Mouse (Mus musculus) limb, embryonic 14.5 days (tissue): Measurements from ENCODE around the gene Rab11fip3. TPM values are rescaled to one million over a fixed set of nuclear protein-coding genes. Genes with fewer than 3 reads are reported as not detected.

ENCODE experiments used
- ATAC-seq: fragments of 200-750 bp; cut with Nextera tagmentation; 2 replicates; pipeline ENCODE4 v1.8.0; 2017; ENCODE audit warnings: low read depth, moderate number of reproducible peaks, moderate TSS enrichment; ENCODE audit not compliant: low FRiP score
- DNase-seq: peaks from one replicate; pipeline ENCODE4 v3.0.0-alpha.2; 2015; ENCODE audit warnings: low spot score
- H3K27ac ChIP-seq: fragments of 300-500 bp; sonication (generic); replicated peaks from 2 replicates; pipeline ENCODE4 v1.5.1; 2014; ENCODE audit warnings: low read depth, mild to moderate bottlenecking, low read length, moderate library complexity, mixed read lengths
- H3K27me3 ChIP-seq: fragments of 300-500 bp; sonication (generic); 2 replicates; pipeline ENCODE4 v1.6.1; 2014; ENCODE audit warnings: low read length, mixed read lengths; ENCODE audit not compliant: control insufficient read depth, insufficient read depth
- H3K36me3 ChIP-seq: fragments of 300-500 bp; sonication (generic); 2 replicates; pipeline ENCODE4 v1.6.1; 2014; ENCODE audit warnings: mild to moderate bottlenecking, low read length, moderate library complexity, mixed read lengths; ENCODE audit not compliant: control insufficient read depth, insufficient read depth
- H3K4me1 ChIP-seq: fragments of 300-500 bp; sonication (generic); 2 replicates; pipeline ENCODE4 v1.6.1; 2014; ENCODE audit warnings: antibody characterized with exemption, low read length, mixed read lengths; ENCODE audit not compliant: control insufficient read depth, insufficient read depth
- H3K4me2 ChIP-seq: fragments of 300-500 bp; sonication (generic); replicated peaks from 2 replicates; pipeline ENCODE4 v1.6.1; 2014; ENCODE audit warnings: low read depth, mild to moderate bottlenecking, low read length, moderate library complexity; ENCODE audit not compliant: severe bottlenecking
- H3K4me3 ChIP-seq: fragments of 300-500 bp; sonication (generic); replicated peaks from 2 replicates; pipeline ENCODE4 v1.5.1; 2014; ENCODE audit warnings: low read length
- H3K9ac ChIP-seq: fragments of 300-500 bp; sonication (generic); 2 replicates; pipeline ENCODE4 v1.6.1; 2014; ENCODE audit warnings: mild to moderate bottlenecking, low read depth, low read length, moderate library complexity; ENCODE audit not compliant: severe bottlenecking
- H3K9me3 ChIP-seq: fragments of 300-500 bp; sonication (generic); 2 replicates; pipeline ENCODE4 v1.6.1; 2016; ENCODE audit warnings: low read length; ENCODE audit not compliant: control insufficient read depth
- POLR2A ChIP-seq: fragments of 200-500 bp; IDR thresholded peaks from 2 replicates; pipeline ENCODE4 v1.8.0; 2012; ENCODE audit warnings: inconsistent platforms, mild to moderate bottlenecking, moderate library complexity, borderline replicate concordance; ENCODE audit not compliant: insufficient read depth, insufficient read length; ENCODE audit errors: extremely low read depth
- WGBS: fragments of 180-500 bp; shearing (Covaris S2); extraction: QIAGEN DNeasy Blood & Tissue Kit; methylation state at CpG from one replicate; pipeline ENCODE4 v1.1.7; 2014; 5-methylcytosine and 5-hydroxymethylcytosine counted together
- polyA plus RNA-seq, 2 experiments: library from polyadenylated mRNA; depleted of rRNA in 1 of 2; stranded (reverse) in 1 of 2; unstranded in 1 of 2; fragments of >200 nt; fragmentation: Nextera tagmentation in 1 of 2; extraction: Ambion mirVana in 1 of 2; gene quantifications; 2 replicates each; pipeline versions ENCODE4 v1.2.1 to v1.2.3; 2012 to 2014

The Rab11fip3 gene
- polyA plus RNA-seq, 2 experiments: 17.8 to 39.0 TPM

DNA sequence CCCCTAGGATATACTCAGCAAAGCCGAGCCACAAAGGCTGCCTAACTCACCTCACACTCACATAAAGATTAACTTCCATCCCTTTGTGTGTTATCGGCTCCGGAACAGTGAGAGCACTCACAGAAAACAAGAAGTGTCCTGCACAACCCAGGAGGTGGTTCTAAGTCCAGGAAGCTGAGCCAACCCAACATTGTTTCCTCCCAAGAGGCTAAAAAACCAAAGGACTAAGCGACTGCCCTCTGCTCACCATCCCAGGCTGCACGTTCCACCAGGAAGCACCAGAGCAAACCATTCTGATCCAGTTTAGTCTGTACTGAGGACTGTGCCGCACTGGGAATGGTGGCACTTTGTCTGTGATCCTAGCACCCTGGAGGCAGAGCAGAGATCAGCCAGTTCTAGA lies 4.4 kb downstream of the Rab11fip3 start:
- peaks cover 26% of the 10 kb centered on the region for H3K36me3 ChIP-seq
- H3K27me3 ChIP-seq: no peaks in the 10 kb centered on the region
- no peak overlapping the region for H3K9ac ChIP-seq
- no peak overlapping the region for H3K4me3 ChIP-seq
- no peak overlapping the region for H3K27ac ChIP-seq
- 73% methylated on average over 6 of the region's 6 CpGs for WGBS
- TF ChIP-seq POLR2A: no peak
- no peak overlapping the region for H3K4me2 ChIP-seq
- DNase-seq (no peak), ATAC-seq (no peak)
- no peaks in the 10 kb centered on the region for H3K9me3 ChIP-seq
- H3K4me1 ChIP-seq: peaks cover 25% of the 10 kb centered on the region

DNA sequence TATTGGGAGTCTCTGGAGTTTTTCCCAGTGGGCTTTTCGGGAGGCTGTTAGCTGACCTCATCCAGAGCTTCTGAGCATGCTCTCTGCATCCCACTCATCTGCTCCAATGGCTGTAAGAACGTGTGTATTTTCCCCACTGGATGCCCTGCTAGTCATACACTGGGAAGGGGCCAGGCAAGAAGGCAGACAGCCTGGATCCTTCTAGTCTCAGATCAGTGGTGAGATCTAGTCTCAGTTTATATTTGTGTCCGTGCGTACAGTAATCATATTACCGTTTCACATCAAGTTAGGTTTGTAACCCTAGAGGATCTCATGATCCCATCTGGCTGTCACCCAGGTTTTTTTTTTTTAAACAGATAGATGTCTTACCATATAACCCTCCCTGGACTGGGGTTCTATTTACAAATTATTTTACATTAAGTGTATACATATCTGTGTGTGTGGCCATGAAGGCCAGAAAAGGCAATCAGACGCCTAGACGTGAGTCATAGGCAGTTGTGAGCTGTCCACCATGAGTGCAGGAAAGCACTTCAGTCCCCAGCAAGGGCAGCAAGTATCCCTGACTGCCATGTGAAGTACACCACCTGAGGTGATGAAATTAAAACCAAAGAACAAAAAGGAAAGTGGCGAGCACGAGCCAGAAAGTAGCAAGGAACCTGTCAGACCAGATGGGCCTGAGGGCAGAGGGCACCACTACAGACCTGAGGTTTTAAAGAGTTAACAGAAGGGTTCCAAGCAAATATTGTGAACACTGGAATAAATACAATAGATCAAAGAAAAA lies 11.4 kb downstream of the Rab11fip3 start:
- WGBS: 81% methylated on average over 9 of the region's 9 CpGs
- H3K9ac ChIP-seq: no peak overlapping the region
- H3K27me3 ChIP-seq: no peaks in the 10 kb centered on the region
- peaks cover 30% of the 10 kb centered on the region for H3K36me3 ChIP-seq
- no peak overlapping the region for H3K4me3 ChIP-seq
- DNase-seq (no peak), ATAC-seq (no peak)
- H3K4me2 ChIP-seq: no peak overlapping the region
- no peaks in the 10 kb centered on the region for H3K9me3 ChIP-seq
- no peak for TF ChIP-seq POLR2A
- peaks cover 7% of the 10 kb centered on the region for H3K4me1 ChIP-seq
- no peak overlapping the region for H3K27ac ChIP-seq

DNA sequence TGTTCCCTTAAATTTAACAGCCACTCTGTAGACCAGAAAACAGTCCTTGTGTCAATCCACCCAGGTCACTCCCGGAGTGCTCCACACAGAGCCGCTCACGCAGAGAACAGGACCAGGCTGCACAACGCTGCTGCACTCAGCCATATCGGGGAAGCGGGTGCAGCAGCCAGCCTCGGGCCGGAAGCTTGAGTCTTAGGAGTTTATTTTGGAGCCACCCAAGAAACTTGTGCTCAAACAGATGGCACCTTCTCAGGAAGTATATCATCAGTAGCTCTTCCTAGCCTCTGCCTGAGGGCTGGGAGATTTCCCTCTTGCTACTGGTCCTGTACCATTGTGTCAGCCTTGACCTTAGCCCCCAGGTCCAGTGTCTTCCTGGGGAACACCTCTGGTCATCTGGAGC lies 12.1 kb downstream of the Rab11fip3 start:
- Histone ChIP-seq H3K4me3 (no peak overlapping the region), H3K9ac (no peak overlapping the region), H3K27me3 (no peaks in the 10 kb centered on the region), H3K36me3 (peaks cover 30% of the 10 kb centered on the region), H3K4me1 (peaks cover 7% of the 10 kb centered on the region), H3K4me2 (no peak overlapping the region), H3K27ac (no peak overlapping the region), H3K9me3 (no peaks in the 10 kb centered on the region)
- TF ChIP-seq POLR2A: no peak
- ATAC-seq (no peak), DNase-seq (no peak)
- WGBS: 87% methylated on average over 8 of the region's 8 CpGs

DNA sequence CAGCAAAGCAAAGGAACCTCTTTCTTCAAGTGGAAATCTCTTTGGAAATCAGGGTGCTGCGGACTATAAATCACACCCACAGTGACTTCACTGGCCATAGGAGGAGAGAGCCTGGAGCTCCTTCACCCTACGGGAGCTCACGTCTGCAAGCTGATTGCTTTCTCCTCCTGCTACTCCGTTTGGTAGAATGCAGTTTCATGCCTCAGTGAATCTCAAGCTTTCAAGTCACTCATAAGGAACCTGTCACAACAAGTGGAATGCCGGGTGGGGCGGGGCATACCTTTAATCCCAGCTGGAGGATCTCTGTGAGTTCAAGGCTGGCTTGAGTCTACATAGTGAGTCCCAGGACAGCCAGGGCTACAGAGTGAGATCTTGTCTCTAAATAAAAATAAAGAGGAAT lies 14.2 kb downstream of the Rab11fip3 start:
- Histone ChIP-seq H3K4me1 (peaks cover 7% of the 10 kb centered on the region), H3K4me3 (no peak overlapping the region), H3K4me2 (no peak overlapping the region), H3K9ac (no peak overlapping the region), H3K27ac (no peak overlapping the region), H3K9me3 (no peaks in the 10 kb centered on the region), H3K27me3 (no peaks in the 10 kb centered on the region), H3K36me3 (peaks cover 27% of the 10 kb centered on the region)
- no peak for ATAC-seq
- WGBS: 53% methylated on average over 6 of the region's 6 CpGs
- TF ChIP-seq POLR2A: no peak
- no peak for DNase-seq

DNA sequence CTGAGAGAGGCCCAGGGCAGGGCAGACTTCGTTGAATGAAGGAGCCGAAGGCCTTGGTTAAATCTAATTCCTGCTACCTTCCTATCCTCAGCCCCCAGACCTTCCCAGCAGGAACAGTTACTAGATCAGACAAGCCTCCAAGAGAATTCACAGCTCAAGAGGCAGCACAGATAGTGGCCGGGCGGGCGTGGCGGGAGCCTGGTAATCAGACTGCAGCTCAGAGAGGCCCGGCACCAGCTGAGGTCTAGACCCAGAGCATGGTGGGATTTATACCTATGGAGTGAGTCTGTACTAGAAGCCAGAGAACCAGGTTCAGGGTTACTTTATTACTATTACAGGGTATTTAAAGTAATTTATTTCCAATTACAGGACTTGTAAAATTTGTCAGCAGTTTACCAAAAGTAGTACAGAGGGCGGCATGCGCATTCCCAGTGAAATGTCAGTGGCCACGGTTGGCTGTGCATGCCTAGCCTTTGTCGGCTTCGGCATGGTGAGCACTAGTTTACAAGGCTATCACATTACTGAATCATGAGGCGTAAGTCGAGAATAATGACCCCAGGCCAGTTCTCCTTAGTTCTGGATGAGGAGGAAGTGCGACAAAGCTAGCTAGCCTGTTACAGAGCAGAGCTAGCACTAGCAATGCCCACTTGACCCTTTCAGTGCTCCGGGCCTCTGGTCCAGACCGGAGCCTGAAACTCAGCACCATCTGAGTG lies 15.1 kb downstream of the Rab11fip3 start:
- no peak overlapping the region for H3K4me3 ChIP-seq
- DNase-seq (no peak), ATAC-seq (no peak)
- no peak overlapping the region for H3K27ac ChIP-seq
- peaks cover 24% of the 10 kb centered on the region for H3K36me3 ChIP-seq
- H3K27me3 ChIP-seq: no peaks in the 10 kb centered on the region
- H3K4me2 ChIP-seq: no peak overlapping the region
- H3K9ac ChIP-seq: no peak overlapping the region
- 29% methylated on average over 17 of the region's 17 CpGs for WGBS
- peaks cover 7% of the 10 kb centered on the region for H3K4me1 ChIP-seq
- H3K9me3 ChIP-seq: no peaks in the 10 kb centered on the region
- no peak for TF ChIP-seq POLR2A
